Mouse (Mus musculus) cerebellum, postnatal 10 days (tissue): ENCODE measurements at regions not wholly inside any gene's neighbourhood (a gene's known extent, or its start where the extent isn't known, plus 50 kb on each side); places are given as distances from the start of the nearest gene placed in this dataset.

Source experiments
- DNase-seq, 2 experiments: peaks; one replicate each; pipeline ENCODE4 v3.0.0; 2021; ENCODE audit warnings: mixed read lengths in 2 of 2

DNA sequence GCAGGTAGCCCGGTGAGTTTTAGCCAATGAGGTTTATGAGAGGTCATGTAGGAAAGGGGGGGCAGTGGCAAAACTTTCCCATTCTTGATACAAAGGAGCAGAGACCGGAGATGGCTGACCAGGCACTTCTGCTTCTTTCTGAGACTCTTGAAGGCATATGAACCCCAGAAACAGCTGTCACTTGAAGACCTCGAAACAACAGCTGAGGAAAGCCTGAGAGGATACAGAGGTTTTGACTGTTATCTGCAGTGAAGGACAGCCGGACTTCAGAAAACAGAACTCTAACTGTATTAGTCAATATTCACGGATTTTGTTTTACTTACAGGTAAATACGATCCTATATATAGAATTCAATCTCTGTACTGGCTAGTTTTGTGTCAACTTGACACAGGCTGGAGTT, 50.0 kb upstream of the Tiparp start:
- no peak for DNase-seq

DNA sequence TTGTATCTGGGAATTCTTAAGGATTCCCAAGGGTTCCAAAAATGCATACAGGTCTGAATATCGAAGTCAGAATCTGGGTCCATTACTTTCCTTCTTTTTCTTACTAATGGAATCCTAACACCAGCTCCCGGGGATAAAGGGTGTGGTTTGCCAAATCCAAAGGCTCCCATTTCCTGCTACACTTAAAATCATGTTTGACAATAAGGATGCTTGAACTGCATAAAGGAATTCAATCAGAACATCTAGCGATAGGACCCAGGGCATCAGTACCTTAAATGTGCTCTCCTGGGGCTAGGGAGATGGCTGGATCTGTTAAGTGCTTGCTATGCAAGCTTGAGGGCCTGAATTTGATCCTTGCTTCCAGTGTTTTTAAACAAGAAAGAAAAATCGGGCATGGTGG, 51.1 kb upstream of the Tiparp start:
- DNase-seq: no peak

DNA sequence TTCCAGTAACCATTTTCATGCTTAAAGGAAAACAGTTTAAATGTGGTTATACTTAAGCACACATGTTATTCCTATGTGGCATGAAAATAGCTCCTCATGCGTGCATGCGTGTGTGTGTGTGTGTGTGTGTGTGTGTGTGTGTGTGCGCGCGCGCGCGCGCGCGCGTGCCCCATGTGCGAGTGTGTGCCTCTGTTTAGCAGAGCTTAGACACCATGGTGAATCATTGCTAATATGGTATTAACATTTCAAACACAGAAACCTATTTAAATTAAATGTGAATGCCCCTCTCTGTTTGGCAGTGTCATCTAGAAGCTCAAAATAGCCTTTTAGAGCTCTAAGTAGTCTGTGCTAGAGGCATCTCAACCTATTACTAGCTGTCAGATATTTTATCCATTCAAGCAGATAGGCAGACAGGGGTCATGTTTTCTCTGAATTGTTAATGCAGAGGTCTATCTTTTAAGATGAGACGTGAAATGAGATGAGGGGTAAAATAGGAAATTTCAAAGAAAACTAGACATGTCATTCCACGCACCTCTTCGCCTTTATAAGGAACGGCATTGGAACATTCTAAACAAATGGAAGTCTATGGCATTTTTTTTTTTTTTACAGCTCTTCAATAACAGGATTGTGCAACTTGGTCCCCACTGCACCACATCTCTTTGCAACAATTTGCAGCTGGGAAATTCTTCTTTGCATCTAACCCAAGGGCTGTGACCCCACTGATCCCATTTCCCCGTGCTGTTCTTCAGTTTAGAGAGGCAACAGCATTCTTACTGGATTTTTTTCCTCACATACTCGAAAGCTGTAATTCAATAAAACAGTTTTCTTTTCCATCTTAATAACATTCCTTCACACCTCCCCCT, 51.9 kb upstream of the Tiparp start:
- DNase-seq: no peak

DNA sequence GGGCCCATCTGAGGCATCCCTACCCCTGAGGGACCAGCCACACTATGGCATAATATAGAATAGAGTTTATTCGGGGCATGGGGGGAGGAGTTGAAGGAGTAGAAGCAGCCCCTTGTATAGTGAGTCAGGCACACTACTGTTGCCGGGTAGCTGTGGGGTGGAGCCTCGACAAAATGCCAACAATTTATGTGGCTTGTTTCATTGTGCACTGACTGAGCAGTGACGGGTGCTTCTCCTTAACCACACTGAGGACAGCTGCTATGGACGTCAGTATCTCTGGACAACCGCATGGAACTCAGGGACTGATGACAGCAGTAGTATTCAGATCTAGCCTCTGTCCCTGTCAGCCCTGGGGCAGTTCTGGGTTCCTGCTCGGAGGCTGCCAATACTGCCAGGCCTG, 53.6 kb upstream of the Tiparp start:
- DNase-seq: no peak

DNA sequence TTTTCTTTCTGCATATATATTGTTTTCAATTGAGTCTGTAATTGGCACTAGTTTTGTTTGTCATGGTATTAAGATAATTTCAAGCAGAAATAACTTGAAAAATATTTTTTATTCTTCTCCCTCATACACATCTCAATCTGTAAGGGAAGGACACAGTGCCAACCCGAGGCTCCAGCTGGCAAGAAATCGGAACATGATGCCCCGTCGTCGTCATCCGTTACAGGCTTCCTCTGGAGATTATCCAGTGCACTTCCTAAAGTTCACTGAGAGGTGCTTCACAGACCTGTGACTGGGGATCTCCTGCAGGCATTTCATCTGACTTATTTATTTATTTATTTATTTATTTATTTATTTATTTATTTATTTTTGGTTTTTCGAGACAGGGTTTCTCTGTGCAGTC, 56.4 kb upstream of the Tiparp start:
- DNase-seq: peak; percentile 30 to 40

DNA sequence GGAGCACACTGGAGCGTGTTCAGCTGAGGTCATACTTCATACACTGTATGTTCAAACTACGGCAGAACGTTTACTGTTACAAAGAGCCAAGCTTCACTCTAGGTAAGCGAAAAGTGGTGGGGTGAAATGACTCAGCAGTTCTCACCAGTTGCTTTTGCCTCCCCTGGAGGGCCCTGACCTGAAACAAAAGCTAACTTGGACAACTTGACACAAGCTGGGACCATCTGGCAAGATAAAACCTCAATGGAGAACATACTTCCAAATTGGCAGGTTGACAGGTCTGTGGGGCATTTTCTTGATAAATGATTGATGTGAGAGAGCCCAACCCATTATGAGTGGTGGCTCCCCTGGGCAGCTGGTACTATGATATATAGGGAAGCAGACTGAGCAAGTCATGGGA, 59.0 kb upstream of the Tiparp start:
- peak; percentile 25 to 30 for DNase-seq

DNA sequence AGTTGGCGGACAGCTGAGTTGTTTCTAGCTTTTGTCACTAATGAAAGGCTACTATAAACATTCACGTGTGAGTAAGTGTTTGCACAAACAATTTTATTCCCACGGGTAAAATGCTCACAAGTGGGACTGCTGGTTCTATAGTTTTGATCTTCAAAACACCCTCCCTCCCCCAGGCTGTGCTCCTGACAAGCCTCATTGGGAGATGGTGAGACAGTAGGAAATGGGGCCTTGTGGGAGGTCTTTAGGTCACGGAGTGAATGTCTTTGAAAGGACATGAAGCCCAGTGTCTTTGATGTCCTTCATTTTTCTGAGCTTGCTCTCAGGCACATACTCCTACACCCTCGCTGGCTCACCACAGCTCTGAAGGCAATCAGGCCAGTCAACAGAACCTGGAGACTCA, 63.4 kb upstream of the Tiparp start:
- DNase-seq: no peak

DNA sequence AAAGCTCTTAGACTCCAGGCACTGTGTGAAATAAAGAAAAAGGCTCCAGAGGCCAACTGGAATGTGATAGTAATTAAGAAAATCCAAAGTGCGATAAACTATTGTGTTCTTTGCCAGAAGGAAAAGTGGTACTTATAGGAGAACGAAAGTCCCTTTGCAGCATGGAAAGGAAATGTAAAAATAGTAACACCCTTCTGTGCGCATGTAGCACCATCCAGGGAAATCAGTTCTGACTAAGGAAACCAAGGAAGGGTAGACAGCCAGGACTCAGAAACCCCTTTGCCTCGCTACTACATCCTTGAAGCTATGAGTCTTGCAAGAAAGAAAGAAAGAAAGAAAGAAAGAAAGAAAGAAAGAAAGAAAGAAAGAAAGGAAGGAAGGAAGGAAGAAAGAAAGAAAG, 67.3 kb upstream of the Tiparp start:
- DNase-seq: no peak

DNA sequence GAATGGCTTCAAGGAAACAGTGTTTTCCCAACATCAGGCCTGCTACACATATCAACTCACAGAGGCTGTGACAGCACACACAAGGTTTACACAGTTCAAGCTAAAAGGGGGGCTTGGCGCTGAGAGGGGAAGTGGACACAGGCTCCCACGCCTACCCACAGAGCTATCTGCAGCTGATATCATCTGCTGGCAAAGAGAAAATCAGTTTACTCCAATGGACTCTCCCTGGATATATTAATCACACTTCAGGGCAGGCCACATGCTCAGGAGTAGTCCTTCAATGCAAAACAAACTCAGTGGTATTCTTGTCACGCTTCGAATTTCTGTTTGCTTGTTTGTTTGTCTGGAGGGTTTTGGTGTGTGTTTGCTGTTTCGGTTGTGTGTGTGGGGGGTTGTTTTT, 67.3 kb upstream of the Ssr3 start:
- no peak for DNase-seq

DNA sequence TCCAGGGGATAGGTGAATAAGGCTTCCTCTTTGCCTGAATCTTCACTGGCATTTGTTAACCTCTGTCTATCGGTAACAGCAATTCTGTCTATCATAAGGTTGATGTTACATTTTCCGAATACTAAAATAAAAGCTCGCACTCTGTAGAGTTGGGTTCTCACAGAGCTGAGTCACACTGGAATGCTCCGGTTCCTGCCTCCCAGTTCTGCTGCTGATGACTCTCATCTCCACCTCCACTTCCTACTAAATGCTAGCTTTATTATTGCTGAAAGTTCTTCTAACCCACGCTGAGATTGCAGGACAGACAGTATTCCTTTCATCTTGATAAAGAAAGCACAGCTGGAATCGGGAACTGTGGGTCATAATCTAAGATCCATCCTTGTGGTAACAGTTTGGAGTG, 65.5 kb upstream of the Ssr3 start:
- no peak for DNase-seq

DNA sequence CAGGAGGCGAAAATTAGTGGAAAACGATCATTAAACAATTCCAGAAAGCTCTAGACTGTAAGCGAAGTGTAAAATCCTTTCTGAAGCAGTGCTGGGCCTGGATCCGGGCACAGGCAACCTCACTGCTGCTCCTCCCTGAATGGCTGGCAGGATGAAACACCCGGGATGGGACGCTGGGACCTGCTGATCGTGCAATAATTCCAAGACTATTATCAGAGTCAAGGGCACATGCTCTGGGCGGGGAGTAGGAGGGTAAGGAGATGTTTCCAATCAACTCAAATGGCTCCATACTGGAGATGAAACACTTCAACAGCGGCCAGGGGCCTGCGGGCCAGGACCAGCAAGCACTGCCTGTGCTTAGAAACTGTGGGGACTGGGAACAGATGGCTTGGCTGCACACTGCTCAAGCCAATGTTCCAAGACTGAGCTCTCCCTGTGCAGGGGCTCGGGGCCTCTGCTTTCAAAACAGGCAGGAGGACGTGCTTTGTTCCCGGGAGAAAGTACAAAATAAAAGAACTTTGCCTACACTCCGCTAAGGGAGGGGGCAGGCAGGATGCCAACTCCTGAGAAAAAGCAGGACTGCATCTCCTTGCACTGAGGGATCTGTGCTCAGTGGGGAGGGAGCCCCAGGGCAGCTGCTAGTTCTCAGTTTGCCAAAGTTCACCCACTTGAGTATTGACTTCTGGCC, 63.3 kb upstream of the Ssr3 start:
- DNase-seq: peak; percentile 79 to 87

DNA sequence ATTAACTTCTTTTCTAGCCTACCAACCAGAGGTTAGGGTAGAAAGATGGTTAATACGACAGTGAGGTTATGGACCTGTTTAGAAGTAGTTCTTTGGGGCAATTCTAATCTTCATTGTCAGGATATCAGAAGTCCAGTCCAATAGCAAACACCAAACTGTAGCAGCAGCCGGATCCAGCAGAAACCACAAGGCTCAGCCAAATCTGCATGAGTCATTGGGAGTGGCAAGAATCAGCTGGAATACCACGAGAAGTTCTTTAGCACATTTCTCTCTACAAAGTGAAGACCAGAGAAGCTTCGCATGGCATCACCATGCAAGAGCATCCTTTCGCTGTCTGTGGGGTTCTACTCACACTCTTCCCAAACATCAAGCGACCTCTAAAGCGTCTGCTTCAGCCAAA, 61.9 kb upstream of the Ssr3 start:
- DNase-seq: no peak

DNA sequence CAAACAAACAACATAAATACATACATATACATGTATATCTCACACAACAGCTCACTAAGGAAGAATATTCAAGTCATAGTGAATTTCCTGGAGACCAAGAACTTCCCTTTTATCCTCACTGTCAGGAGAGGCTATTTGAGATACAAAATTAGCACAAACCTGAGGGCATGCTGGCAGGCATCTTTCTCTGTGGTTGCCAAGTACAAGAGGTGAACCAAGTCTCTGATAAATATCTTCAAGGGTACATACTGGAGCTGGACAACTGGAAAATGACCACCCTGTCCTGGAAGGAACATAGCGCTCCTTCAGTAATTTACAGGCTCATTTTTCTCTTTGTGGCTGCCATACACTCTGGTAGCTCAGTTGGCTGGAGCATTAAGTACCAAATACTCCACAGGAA, 56.8 kb upstream of the Ssr3 start:
- DNase-seq: no peak

DNA sequence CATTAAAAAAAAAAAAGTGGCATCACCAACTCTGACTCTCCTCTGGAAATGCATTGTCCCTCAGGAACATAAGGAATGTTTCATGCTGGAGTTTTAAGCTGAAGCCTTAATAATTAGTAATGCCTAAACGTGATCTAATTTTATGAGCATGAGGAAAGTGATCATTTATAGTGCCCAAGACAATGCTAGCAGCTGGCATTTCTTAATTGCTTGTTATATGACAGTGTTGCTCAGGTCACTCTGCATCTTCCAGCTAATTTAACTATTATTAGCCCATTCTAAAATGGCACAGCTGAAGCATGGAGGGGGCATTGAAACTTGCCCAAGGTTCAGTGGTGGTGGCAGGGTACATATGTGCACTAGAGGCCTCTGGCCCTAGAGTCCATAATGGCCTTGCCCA, 51.3 kb upstream of the Ssr3 start:
- DNase-seq: no peak

DNA sequence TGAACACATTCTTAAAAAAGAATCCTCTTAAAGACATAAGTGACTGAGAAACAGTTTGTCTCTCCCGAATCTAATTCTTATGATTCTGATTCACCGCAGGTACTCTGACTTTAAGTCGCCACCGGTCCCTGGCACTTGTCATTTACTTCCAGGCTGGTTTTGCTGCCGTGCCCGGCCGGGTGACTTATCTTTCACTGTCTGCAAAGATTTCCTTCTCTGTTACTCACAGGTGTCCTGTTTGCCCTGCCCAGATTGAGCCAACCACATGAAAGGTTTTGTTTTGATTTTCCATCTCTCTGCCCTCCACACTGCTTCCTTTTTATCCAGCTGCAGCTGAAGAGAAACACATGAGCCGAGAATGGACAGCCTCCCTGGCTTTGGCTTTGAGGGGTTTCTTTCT, 50.5 kb upstream of the Ssr3 start:
- DNase-seq: no peak

DNA sequence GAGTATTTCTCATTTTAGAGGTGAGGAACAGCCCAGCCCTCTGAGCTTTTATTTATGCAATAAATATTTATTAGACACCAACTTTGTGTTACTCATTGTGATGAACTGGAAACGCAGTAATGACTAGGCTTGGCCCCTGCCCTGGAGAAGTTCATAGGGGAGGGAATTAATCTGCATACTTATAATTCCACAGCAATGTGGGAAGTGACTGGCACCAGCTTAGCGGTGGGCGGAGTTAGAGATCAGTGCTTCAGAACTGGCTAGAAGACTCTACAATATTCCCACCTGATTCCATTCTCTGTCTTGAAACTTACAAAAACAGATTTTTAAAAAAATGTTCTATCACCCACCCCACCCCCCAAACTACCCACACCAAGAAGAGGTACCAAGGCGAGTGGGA, 49.8 kb upstream of the Ssr3 start:
- DNase-seq: peak in 1 of 2 experiments; percentile 33
